Mouse (Mus musculus) testis, adult 2 months (tissue): ENCODE results near the gene Sdk2. TPM values are rescaled to one million over a fixed set of nuclear protein-coding genes. Genes with fewer than 3 reads are reported as not detected.

Source experiments
- H3K27ac ChIP-seq: fragments of 200-500 bp; 2 replicates; pipeline ENCODE4 v1.5.1; 2012; ENCODE audit warnings: low read depth, low read length; ENCODE audit not compliant: control insufficient read depth, insufficient read depth
- H3K27me3 ChIP-seq: fragments of 200-500 bp; 2 replicates; pipeline ENCODE4 v1.6.1; 2012; ENCODE audit warnings: mild to moderate bottlenecking, low read length, moderate library complexity; ENCODE audit not compliant: control insufficient read depth, insufficient read depth
- H3K36me3 ChIP-seq: fragments of 200-500 bp; 2 replicates; pipeline ENCODE4 v1.6.1; 2012; ENCODE audit warnings: mild to moderate bottlenecking, low read length; ENCODE audit not compliant: control insufficient read depth, insufficient read depth
- H3K4me1 ChIP-seq: fragments of 200-500 bp; 2 replicates; pipeline ENCODE4 v1.6.1; 2012; ENCODE audit warnings: low read length; ENCODE audit not compliant: control insufficient read depth, insufficient read depth
- H3K4me3 ChIP-seq: fragments of 200-500 bp; 2 replicates; pipeline ENCODE4 v1.5.1; 2012; ENCODE audit warnings: low read depth, mild to moderate bottlenecking, low read length, moderate library complexity, mixed read lengths; ENCODE audit not compliant: control insufficient read depth
- CTCF ChIP-seq: fragments of 200-500 bp; IDR thresholded peaks from 2 replicates; pipeline ENCODE4 v1.5.1; 2012; ENCODE audit warnings: low read depth, mild to moderate bottlenecking, inconsistent platforms, low read length, moderate library complexity; ENCODE audit not compliant: control insufficient read depth, insufficient read depth, insufficient replicate concordance
- POLR2A ChIP-seq: fragments of 200-500 bp; IDR thresholded peaks from 2 replicates; pipeline ENCODE4 v1.6.1; 2012; ENCODE audit warnings: low read depth, mild to moderate bottlenecking, inconsistent platforms, low read length, moderate library complexity; ENCODE audit not compliant: control insufficient read depth
- polyA plus RNA-seq: library from polyadenylated mRNA; depleted of rRNA; stranded (reverse); fragments of >200 nt; gene quantifications from 2 replicates; pipeline ENCODE4 v1.2.3, GENCODE M21; 2012

The Sdk2 gene
- polyA plus RNA-seq, 1 experiment: 7.8 TPM

GRCm38 (mm10) chr11:113867066-113867465, 199.8 kb downstream of the Sdk2 start:
- Histone ChIP-seq H3K27ac (no peak overlapping the region), H3K36me3 (no peaks in the 10 kb centered on the region), H3K4me1 (no peaks in the 10 kb centered on the region), H3K4me3 (no peak overlapping the region), H3K27me3 (no peaks in the 10 kb centered on the region)
- TF ChIP-seq POLR2A: no peak
- no peak for TF ChIP-seq CTCF

GRCm38 (mm10) chr11:113865627-113866026, 201.2 kb downstream of the Sdk2 start:
- no peaks in the 10 kb centered on the region for H3K27me3 ChIP-seq
- no peaks in the 10 kb centered on the region for H3K4me1 ChIP-seq
- no peak overlapping the region for H3K27ac ChIP-seq
- H3K4me3 ChIP-seq: no peak overlapping the region
- TF ChIP-seq POLR2A (no peak), CTCF (peak; percentile 92; the same call in 1 of the 2 replicates)
- H3K36me3 ChIP-seq: no peaks in the 10 kb centered on the region

GRCm38 (mm10) chr11:113863408-113863807, 203.4 kb downstream of the Sdk2 start:
- TF ChIP-seq POLR2A (no peak), CTCF (peak; percentile 93)
- H3K27ac ChIP-seq: no peak overlapping the region

DNA sequence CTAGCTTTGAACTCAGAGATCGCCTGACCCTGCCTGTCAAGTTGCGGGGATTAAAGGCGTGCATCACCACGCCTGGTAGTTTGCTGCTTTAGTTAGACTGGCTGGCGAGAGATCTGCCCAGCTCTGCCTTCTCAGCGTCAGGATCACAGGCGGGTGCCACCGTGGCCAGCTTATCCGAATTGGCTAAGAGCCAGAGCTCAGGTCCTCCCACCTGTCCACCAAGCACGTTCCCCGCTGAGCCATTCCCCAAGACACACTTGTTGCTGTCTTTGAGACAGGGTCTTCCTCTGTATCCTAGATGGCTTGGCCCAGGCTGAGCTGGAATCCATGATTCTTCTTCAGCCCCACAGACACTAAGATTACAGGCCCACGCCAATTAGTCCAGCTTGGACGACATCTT, 211.2 kb downstream of the Sdk2 start:
- Histone ChIP-seq H3K27ac (no peak overlapping the region), H3K4me3 (no peak overlapping the region), H3K36me3 (no peaks in the 10 kb centered on the region), H3K27me3 (no peaks in the 10 kb centered on the region), H3K4me1 (no peaks in the 10 kb centered on the region)
- no peak for TF ChIP-seq CTCF
- TF ChIP-seq POLR2A: no peak

More at GRCm38 (mm10) chr11:113863408-113863807, 203.4 kb downstream of the Sdk2 start:
- no peaks in the 10 kb centered on the region for H3K4me1 ChIP-seq
- no peaks in the 10 kb centered on the region for H3K36me3 ChIP-seq
- no peak overlapping the region for H3K4me3 ChIP-seq
- no peaks in the 10 kb centered on the region for H3K27me3 ChIP-seq

GRCm38 (mm10) chr11:113851750-113852149, 215.1 kb downstream of the Sdk2 start:
- TF ChIP-seq CTCF: no peak
- no peak for TF ChIP-seq POLR2A
- no peak overlapping the region for H3K4me3 ChIP-seq

DNA sequence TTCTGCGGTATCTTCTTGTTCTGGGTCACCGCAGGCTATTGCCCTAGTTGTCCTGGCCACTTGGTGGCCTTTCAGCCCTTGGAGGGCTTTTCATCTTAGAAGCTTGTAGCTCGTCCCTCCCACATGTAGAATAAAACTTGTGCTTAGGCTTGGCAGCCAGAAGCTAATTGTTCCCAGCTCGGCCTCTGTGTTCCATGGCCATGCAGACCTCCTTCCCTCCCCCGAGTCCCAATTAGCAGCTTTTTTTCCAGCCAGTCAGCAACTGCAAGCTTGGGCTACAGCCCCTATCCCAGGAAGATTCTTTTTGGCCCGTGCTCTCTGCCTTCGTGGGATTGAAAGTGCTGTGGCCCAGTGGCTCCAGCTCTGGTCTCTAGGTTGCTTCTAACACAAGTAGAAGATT, 217.5 kb downstream of the Sdk2 start:
- no peak overlapping the region for H3K4me3 ChIP-seq
- no peaks in the 10 kb centered on the region for H3K27me3 ChIP-seq
- H3K27ac ChIP-seq: no peak overlapping the region
- TF ChIP-seq POLR2A (no peak), CTCF (no peak)
- no peaks in the 10 kb centered on the region for H3K36me3 ChIP-seq
- H3K4me1 ChIP-seq: no peaks in the 10 kb centered on the region

More at GRCm38 (mm10) chr11:113851750-113852149, 215.1 kb downstream of the Sdk2 start:
- Histone ChIP-seq H3K36me3 (no peaks in the 10 kb centered on the region), H3K27me3 (no peaks in the 10 kb centered on the region), H3K27ac (no peak overlapping the region), H3K4me1 (no peaks in the 10 kb centered on the region)

DNA sequence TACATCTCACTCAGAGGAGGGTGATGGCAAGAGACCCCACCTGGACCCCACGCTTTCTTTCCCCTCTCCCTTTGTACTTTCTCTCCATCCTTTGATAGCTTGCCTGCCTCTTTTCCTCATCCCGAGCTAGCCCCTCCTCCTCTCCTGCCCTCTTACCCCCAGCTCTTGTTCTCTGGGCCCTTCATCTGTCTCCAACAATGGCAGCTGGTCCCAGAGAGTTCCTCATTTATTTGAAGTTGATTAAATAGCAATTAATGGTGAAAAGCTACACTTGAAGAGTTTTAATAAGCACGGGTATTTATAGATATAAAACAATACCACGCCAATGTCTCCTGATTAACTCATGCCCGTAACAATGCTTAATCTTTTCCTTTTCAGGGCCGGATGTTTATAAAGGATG, 222.9 kb downstream of the Sdk2 start:
- Histone ChIP-seq H3K27ac (no peak overlapping the region), H3K4me1 (no peaks in the 10 kb centered on the region), H3K27me3 (no peaks in the 10 kb centered on the region), H3K36me3 (no peaks in the 10 kb centered on the region), H3K4me3 (no peak overlapping the region)
- TF ChIP-seq POLR2A (no peak), CTCF (no peak)

DNA sequence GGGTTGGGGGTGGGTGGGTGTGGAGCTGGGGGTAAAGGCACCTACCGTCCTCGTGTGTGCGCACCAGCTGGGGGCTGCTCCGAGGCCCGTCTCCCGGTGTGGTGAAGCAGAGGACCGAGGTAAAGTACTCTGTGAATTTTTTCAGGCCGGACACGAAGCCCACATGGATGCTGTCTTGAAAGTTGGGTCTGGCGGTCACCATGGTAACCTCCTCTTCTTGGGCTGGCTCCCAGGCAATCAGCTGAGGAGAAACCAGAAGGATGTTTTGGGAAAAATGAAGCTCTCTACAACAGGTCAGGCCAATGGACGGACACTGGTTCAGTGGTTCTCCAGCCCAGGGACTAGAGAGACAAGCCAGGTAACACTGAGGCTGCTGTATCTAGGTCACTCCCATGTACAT, 224.0 kb downstream of the Sdk2 start:
- TF ChIP-seq CTCF (no peak), POLR2A (no peak)
- Histone ChIP-seq H3K27ac (no peak overlapping the region), H3K36me3 (no peaks in the 10 kb centered on the region), H3K4me3 (no peak overlapping the region), H3K27me3 (no peaks in the 10 kb centered on the region), H3K4me1 (no peaks in the 10 kb centered on the region)
